Mouse (Mus musculus) spleen, postnatal 4 days (tissue): Measurements from ENCODE around the gene Mettl7a2.
A peak's percentile ranks its signal among the peaks of the same experiment; 100 is the strongest.
"Not testable (repeated sequence)": the region's sequence is repeated elsewhere in the genome, so short reads cannot be mapped to it uniquely, and the experiment has no call there.

Experiments
- DNase-seq, 2 experiments: peaks; one replicate each; pipeline ENCODE4 v3.0.0; 2022; ENCODE audit warnings: low spot score in 2 of 2

Mettl7a2 gene

DNA sequence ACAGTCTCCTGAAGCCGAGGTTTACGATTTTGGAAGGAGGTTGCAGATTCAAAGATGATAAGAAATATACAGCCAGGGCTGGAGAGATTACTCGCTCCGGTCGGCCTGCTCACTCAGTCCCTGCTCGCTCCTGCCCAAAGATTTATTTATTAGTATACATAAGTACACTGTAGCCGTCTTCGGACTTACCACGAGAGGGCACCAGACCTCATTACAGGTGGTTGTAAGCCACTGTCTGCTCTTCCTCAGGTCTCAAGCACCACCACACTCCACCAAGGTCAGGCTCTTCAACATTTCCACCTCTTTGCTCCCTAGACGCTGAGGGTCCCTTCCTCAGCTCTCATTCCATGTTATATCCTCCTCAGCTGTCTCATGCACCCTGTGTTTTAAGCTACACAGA, 15.2 kb upstream of the Mettl7a2 start:
- DNase-seq: peak; percentile 66 to 81

DNA sequence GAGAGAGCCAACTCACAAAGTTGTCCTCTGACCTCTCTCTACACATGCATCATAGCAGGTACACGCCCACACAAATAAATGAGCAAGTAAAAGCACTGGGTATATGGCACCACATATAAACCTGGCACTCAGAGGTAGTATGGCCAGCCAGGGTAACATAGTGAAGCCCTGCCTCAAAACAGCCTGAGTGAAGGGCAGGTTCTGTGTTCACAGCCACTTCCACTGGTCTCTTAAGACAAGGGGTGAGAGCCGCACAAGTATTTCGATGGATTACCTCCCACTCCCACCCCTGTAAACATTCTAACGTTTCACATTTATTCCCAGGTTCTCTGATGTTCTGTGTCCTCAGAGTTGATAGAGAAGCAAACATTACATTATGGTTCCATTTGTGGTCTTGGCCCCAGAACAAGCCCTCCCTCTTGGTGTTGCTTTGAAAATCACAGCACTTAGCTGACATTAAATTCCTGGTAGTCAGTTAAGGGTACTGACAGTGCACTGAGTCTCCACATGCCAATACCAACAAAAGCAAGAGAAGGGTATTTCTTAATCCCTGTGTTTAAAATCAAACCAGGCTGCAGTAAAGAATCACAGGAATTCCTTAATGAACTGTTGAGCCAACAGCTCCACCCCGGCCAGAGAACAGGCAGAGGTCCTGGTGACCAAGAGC, 11.6 kb upstream of the Mettl7a2 start:
- DNase-seq: not testable (repeated sequence)

DNA sequence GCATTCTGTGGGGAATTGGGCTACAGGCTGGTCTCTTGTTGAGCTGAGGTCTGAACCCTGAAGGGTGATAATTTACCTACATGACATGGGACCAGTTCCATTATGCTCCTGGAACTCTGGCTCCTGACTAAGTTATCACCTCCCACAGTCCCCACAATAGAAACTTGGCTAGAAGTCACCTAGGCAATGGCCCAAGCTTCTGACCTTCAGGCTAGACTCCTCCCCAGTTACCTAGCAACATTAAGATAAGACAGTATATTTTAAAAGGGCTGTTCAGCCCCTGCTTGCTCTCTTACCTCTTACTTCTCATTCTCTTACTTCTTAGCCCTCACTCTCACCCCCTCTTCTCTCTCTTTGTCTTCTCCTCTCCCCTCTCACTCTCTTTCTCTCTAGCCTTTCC, 7.5 kb upstream of the Mettl7a2 start:
- DNase-seq: no peak

GRCm38 (mm10) chr15:100346761-100347160, 6.2 kb upstream of the Mettl7a2 start:
- DNase-seq: no peak

GRCm38 (mm10) chr15:100349496-100349895, 3.5 kb upstream of the Mettl7a2 start:
- no peak for DNase-seq

DNA sequence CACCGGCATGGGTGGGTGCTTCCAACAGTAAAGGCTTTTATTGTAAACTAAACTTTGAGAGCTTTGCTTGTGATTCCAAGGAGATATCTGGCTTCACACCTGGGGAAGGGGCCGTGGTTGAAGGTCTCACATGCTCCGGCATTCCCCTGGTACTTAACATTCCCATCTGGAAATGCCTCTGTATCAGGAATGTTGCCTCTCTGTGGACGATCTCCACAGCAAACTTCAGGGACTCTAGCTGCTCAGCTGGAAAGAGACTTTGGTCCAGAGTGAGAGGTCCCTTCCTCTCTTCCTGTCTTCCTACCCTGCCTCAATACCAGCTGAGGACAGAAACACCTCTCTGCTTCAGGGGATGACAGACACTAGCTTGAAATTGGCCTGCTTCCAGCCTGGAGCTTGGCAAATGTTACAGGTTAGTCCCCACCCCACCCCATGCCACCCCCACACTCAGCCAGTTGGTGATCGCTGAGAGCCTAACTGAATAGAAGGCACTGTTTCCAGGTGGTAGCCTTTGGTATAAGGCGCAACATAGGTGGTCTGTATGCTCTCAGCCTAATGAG, 1.4 kb upstream of the Mettl7a2 start:
- DNase-seq: no peak

- DNase-seq: not testable (repeated sequence)
These were observed 399 bp downstream of the Mettl7a2 start for GRCm38 (mm10) chr15:100353399-100353798.

DNA sequence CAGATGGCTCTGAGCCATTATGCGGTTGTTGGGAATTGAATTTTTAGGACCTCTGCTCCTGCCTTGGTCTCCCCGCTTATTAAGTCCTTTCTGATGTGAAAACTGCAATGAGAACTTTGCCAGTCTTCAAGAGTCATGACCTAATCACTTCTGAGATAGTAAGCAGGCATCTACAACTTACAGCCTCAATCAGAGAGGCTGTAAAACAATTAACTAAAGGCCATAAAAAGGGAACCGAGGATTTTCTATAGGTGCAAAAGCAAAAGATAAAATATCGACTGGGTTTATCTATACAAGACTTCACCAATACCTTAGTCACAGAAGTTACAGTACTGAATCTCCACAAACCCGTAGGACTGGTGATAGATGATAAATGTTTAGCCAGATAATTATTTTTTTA, 2.9 kb downstream of the Mettl7a2 start:
- no peak for DNase-seq

- no peak for DNase-seq
These were observed 11.2 kb downstream of the Mettl7a2 start, which contains the start of gene Higd1c for GRCm38 (mm10) chr15:100364242-100364641. Gene Higd1c, plus strand, starts transcription at chr15:100364542.

DNA sequence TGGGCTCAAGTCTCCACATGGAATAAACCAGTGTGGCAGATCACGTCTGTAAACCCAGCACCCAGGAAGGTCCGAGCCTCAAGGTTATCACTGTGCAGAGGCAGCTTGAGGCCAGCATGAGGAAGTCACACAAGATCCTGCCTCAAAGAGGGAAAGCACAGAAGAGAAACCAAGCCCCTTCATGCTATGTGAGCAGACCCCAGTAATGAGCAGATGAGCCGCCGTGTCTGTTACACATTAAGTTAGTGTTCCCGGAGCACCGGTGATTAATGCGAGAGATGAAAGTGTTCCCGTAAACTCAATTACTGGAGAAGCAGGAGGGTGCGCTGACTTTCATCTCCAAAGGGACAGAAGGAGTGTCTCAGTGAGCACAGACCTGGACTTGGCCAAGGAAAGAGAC, 13.0 kb downstream of the Mettl7a2 start:
- not testable (repeated sequence) for DNase-seq

GRCm38 (mm10) chr15:100367119-100367518, 14.1 kb downstream of the Mettl7a2 start:
- DNase-seq: no peak

DNA sequence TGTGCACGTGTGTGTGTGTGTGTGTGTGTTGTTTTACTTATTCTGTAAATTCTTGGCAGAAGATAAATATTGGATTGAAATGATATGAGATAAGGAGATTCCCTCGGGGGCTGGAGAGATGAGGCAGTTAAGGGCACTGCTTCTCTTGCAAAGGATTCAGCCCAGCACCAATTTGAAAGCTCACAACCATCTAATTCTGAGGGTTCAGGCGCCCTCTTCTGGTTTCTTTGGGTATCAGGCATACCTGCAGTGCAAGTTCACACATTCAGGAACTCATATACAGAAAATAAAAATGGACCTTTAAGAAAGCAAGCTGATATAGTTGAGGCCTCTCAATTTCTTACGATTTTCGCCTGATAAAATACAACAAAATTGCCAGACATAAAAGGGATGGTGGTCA, 22.1 kb downstream of the Mettl7a2 start:
- peak; percentile 60 to 73 for DNase-seq

DNA sequence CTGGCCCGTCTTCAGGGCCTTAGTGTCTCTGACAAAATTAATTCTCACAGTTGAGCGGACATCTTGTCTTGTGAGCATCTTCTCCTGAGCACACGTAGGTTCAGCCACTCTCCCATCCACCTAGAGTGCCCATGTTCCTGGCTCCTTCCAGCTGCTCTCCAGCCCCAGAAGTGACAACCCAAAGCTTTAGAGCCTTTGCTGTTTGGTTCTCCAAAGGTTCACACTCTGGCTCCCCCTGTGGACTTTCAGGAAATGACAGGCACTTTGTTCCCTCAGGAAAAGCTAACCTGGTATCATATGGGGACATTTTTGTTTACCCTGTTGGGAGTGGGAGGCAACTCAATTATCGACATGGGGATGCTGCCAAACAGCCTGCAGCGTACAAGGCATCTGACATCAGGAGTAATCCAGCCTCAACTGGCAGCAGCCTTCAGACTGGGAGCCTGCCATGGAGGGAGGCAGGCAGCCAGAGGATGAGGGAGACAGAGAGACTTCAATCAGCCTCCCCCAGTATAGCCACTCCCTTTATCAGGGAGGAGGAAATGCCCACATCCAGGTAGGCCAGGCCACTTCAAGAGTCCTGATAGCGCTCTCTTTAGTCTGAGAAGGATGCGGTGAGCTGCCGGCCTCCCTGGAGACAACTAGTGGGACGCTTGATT, 25.0 kb downstream of the Mettl7a2 start:
- DNase-seq: peak in 1 of 2 experiments; percentile 49

DNA sequence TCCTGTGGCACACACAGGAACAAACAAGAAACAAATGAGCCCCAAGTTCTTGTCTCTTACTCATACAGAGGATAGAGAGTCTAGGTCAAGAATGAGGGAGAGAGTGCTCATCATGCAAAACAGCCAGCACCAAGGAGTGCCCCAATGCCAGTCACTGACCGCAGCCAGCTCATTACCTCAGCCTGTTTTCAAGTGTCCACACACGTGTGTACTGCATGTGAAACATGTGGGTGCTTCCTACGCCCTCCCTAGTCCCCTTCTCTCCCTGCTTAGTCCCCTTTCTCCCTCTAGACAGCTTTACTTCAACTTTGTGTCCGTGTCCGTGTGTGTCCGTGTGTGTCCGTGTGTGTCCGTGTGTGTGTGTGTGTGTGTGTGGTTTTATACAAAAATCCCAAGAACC, 26.7 kb downstream of the Mettl7a2 start:
- no peak for DNase-seq

GRCm38 (mm10) chr15:100380104-100380503, 27.1 kb downstream of the Mettl7a2 start:
- peak in 1 of 2 experiments; percentile 52 for DNase-seq

- DNase-seq: no peak
These were observed 32.7 kb downstream of the Mettl7a2 start for GRCm38 (mm10) chr15:100385705-100386104.

DNA sequence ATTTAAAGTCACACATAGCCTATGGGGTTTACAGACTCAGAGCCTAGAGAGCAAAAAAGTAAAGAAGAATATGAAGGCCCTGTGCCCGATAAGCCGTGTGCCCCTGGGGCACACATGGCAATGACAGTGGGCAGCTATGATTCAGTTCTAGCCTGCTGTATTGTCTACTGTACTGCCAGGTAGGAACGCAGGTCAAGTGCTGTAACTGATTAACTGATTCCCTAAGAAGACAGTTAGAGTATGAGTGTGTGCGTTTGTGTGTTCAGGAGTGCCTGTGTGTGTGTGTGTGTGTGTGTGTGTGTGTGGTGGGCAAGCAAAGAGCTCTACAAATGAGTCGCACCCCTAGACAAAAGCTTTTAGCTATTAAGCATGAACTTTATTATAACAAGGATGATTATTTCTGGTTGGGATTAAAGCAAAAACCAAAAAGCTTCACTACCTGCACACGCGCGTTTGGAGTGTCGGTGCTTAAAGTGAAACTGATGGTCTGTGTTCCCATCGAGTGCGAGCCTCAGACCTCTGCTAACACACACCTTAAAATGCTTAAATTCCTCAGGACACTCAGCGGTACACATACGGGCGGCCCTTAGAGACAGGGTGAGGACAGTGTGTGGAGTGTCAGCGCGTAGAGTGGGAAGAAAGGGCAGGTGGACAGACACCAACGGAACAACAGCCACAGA, 34.7 kb downstream of the Mettl7a2 start:
- no peak for DNase-seq

- DNase-seq: no peak
These were observed 35.3 kb downstream of the Mettl7a2 start for GRCm38 (mm10) chr15:100388224-100388835.

DNA sequence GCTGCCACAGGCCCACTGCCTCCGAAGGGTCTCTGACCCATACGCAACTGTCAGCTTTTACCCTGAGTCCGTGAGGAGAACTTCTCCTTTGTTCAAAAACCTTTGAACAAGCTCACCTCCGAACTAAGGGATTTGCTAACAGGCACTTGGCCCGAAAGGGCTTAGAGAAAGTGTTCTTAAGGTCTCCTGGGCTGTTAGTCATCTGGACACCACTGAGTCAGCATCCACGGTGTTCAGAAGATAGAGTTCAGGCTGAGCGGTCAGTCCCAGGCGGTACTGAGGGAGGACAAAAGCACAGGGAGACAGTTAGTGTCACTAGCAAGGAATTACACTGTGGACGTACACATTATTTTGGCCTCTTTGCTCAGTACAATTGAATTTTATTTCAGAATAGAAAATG, 35.9 kb downstream of the Mettl7a2 start:
- no peak for DNase-seq

DNA sequence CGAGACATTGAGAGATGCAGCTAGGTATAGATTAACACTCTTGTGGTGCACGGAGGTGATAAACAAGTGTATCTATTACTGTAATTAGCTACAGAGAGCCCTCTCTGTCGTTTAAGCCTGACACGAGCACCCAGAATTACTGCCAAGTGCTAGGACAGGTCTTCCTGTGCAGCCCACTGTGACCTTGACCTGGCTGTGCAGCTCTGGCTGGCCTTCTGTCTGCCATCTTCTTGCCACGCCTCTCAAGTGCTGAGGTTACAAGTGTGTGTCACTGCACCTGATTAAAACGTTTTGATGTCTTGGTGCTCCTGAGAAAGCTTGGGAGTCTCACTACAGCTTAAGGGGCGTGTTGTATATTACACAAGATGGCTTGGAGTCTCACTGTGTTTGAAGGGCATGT, 38.1 kb downstream of the Mettl7a2 start:
- DNase-seq: no peak

DNA sequence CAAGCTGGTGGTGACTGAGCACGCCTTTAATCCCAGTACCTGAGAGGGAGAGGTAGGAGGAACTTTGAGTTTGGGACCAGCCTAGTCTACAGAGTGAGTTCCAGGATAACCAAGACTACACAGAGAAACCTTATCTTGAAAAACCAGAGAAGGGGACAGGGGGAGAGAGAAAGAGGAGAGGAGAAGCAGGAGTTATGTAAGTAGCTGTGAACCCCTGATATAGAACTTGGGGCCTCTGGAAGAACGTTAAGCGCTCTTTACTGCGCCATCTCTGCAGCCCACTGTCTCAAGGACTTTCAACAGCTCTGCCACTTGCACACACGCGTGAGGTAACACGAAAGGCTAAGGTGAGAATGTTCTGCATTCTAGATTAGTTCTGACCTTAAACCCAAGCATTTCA, 38.6 kb downstream of the Mettl7a2 start:
- DNase-seq: no peak

GRCm38 (mm10) chr15:100393016-100393415, 40.0 kb downstream of the Mettl7a2 start:
- no peak for DNase-seq
